Mouse (Mus musculus) brain, adult 2 months (tissue): ENCODE measurements at regions not wholly inside any gene's neighbourhood (a gene's known extent, or its start where the extent isn't known, plus 50 kb on each side); places are given as distances from the start of the nearest gene placed in this dataset.
"Not testable (repeated sequence)": the region's sequence is repeated elsewhere in the genome, so short reads cannot be mapped to it uniquely, and the experiment has no call there.

Experiments used
- DNase-seq: peaks from one replicate; pipeline ENCODE4 v3.0.0; 2011; ENCODE audit warnings: low read depth, low spot score

GRCm38 (mm10) chr17:82909189-82909588 lies 305.9 kb upstream of the Pkdcc start:
- no peak for DNase-seq

- not testable (repeated sequence) for DNase-seq
Observed at GRCm38 (mm10) chr17:82922986-82923385, 292.1 kb upstream of the Pkdcc start.

- peak; percentile 23 for DNase-seq
Observed at GRCm38 (mm10) chr17:82925751-82926150, 289.3 kb upstream of the Pkdcc start.

- no peak for DNase-seq
Observed at GRCm38 (mm10) chr17:82927681-82928080, 287.4 kb upstream of the Pkdcc start.

GRCm38 (mm10) chr17:82929511-82929910 lies 285.6 kb upstream of the Pkdcc start:
- peak; percentile 39 for DNase-seq

GRCm38 (mm10) chr17:82930738-82931137 lies 284.4 kb upstream of the Pkdcc start:
- DNase-seq: peak; percentile 69

- DNase-seq: peak; percentile 70
Observed at GRCm38 (mm10) chr17:82931476-82931875, 283.6 kb upstream of the Pkdcc start.

- DNase-seq: peak; percentile 36
Observed at GRCm38 (mm10) chr17:82936836-82937235, 278.3 kb upstream of the Pkdcc start.

GRCm38 (mm10) chr17:82946083-82946482 lies 269.0 kb upstream of the Pkdcc start:
- DNase-seq: no peak

- no peak for DNase-seq
Observed at GRCm38 (mm10) chr17:82949794-82950193, 265.3 kb upstream of the Pkdcc start.

- DNase-seq: no peak
Observed at GRCm38 (mm10) chr17:82950268-82950667, 264.8 kb upstream of the Pkdcc start.

GRCm38 (mm10) chr17:82957409-82957808 lies 257.7 kb upstream of the Pkdcc start:
- DNase-seq: peak; percentile 83

- DNase-seq: peak; percentile 68
Observed at GRCm38 (mm10) chr17:82963374-82963773, 251.7 kb upstream of the Pkdcc start.

- no peak for DNase-seq
Observed at GRCm38 (mm10) chr17:82999710-83000109, 215.4 kb upstream of the Pkdcc start.

GRCm38 (mm10) chr17:83000411-83000810 lies 214.7 kb upstream of the Pkdcc start:
- peak; percentile 10 for DNase-seq

GRCm38 (mm10) chr17:83001567-83001966 lies 213.5 kb upstream of the Pkdcc start:
- DNase-seq: peak; percentile 57

- no peak for DNase-seq
Observed at GRCm38 (mm10) chr17:83010845-83011244, 204.2 kb upstream of the Pkdcc start.

- no peak for DNase-seq
Observed at GRCm38 (mm10) chr17:83015656-83016055, 199.4 kb upstream of the Pkdcc start.

GRCm38 (mm10) chr17:83016936-83017335 lies 198.2 kb upstream of the Pkdcc start:
- DNase-seq: no peak

GRCm38 (mm10) chr17:83019267-83019666 lies 195.8 kb upstream of the Pkdcc start:
- no peak for DNase-seq

- DNase-seq: peak; percentile 74
Observed at GRCm38 (mm10) chr17:83020576-83020975, 194.5 kb upstream of the Pkdcc start.

- peak; percentile 90 for DNase-seq
Observed at GRCm38 (mm10) chr17:83025340-83025816, 189.7 kb upstream of the Pkdcc start.

- DNase-seq: no peak
Observed at GRCm38 (mm10) chr17:83034914-83035573, 180.0 kb upstream of the Pkdcc start.

- no peak for DNase-seq
Observed at GRCm38 (mm10) chr17:83035574-83035918, 179.5 kb upstream of the Pkdcc start.
